Mouse (Mus musculus) ovary, adult 18-20 months (tissue): ENCODE measurements around the gene Mmp24.
"Not testable (repeated sequence)": the region's sequence is repeated elsewhere in the genome, so short reads cannot be mapped to it uniquely, and the experiment has no call there.

Experiments used
- DNase-seq: peaks from one replicate; pipeline ENCODE4 v3.0.0; 2022; ENCODE audit warnings: low spot score, mixed read lengths

The Mmp24 gene

DNA sequence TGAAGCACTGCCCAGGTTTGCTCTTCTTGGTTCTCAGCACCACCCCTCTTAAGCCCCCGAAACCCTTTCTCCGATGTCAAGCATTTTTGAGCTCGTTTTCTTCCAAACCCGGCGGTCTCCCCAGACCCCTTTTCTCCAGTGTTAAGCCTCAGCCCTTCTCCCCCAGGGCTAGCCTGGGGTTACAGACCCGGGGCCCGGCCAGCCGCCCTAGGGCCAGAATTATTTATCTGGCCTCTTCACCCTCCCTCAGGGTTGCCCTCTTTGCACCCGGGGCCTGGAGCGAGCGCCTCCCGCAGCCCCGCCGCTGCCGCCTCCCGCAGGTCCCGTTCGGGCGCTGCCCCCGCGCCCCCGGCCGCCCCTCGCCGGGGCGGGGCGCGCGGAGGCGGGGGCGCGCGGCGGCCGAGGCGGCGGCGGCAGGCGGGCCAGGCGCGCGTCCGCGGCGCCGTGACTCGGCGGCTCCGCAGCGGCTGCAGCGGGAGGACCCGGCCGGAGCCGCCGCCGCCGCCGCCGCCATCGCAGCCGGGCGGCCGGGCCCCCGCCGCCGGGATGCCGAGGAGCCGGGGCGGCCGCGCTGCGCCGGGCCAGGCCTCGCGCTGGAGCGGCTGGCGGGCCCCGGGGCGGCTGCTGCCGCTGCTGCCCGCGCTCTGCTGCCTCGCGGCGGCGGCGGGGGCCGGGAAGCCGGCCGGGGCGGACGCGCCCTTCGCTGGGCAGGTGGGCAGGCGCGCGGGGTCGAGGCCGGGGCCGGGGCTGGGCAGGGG, at the start of gene Mmp24:
Mmp24 (plus strand) TSS at position 416 of the 758 bp plus-strand sequence.
- DNase-seq = no peak

DNA sequence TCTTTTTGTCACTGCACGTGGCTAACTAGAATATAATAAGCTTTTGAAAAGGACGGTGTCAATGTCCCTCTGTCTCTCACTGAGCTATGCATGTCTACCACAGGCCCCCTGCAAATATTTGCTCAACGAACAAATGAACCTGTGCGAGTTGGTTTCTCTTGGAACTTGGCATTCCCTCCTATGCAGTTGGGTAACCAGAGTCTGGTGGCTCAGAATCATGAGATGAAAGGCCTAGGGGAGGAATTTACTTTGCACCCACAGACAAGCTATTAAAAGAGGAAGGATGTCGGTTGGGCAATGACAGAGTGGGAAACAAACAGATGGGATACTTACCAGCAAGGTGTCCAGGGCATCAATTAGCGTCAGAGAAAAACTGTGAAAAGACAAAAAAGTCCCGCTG, 48.8 kb upstream of the Mmp24 start:
- no peak for DNase-seq

DNA sequence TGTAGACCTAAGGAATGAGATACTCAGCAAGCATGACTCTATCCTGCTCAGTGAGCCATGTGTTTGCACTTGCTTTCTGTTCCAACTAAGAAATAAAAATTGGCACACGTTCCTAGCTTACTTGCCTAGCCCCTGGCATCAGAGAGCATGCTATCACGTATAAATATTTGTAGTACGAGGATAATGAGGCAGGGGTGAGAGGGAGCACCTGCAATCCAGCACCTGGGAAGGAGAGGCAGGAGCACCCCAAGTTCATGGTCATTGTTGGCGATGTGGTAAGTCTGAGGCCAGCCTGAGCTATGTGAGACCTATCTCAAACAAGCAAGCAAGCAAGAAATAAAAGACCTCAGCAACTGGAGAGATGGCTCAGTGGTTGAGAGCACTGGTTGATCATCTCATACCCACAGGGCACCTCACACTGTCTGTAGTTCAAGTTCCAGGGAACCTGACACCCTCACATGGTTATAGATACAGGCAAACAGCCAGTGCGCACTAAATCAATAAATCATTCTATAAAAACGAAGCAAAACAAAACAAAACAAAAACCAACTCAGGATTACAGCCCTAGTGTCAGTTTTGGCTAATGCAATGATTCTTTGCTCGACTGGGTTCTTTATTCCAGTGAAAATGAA, 47.3 kb upstream of the Mmp24 start:
- DNase-seq = no peak

DNA sequence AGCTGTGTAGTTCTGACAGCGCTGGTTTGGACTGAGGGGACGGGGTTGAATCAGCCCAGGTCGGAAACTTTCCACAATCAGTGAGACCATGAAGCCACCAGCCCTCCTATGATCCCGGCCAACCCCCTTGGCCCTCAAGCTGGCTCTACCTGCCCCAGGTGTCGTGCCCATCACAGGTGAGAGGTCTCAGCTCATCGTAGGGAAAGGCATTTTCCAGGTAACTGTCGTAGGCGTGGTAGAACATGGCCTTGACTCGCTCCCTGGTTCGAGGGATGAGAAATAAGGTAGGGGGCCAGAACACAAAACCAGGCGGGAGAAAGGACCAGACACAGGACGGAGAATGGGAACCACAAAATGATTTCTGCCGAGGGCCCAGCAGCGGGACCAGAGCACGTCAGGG, 46.4 kb upstream of the Mmp24 start:
- no peak for DNase-seq

DNA sequence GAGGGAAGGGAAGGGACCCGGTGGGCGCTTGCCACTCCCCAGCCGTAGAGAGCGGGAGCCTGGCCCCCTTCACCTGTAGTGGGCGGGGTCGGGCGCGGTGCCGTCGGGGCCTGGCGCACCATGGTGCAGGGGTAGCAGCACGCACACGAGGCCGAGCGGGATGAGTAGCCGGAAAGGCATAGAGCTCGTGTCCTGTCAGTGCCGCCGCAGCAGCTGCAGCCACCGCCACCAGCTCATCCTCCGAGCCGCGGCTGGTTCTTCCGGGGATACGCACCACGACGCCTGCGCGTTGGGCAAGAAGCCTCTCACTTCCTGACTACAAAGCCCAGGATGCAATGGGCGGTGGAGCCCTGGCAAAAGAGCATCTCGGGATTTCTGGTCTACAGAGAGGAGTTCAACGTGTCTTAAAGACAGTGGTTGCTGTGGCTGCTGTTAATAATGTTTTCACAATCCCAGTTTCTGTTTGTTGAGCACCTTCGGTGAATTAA, 45.9 kb upstream of the Mmp24 start, which contains the start of gene Edem2:
Edem2 (minus strand) TSS at position 318 of the 488 bp plus-strand sequence.
- DNase-seq = peak; percentile 87

DNA sequence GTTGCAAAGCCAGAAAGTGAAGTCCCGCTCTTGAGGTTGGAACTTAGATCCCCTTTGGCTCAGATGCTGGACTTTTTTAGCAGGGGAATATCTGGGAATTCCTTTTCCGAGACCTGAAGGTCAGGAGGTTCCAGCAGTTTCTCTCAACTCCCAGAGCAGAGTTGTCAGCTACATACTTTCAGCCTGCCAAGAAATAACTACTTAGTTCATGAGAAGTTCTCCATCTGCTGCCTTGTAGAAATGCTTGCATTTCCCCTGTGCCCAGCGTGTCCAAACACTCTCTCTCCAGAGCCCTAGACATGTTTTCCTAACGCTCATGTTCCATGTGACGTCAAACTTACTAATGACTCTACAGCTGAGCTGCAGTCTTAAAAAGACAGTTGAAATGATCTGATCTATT, 40.1 kb upstream of the Mmp24 start:
- no peak for DNase-seq

DNA sequence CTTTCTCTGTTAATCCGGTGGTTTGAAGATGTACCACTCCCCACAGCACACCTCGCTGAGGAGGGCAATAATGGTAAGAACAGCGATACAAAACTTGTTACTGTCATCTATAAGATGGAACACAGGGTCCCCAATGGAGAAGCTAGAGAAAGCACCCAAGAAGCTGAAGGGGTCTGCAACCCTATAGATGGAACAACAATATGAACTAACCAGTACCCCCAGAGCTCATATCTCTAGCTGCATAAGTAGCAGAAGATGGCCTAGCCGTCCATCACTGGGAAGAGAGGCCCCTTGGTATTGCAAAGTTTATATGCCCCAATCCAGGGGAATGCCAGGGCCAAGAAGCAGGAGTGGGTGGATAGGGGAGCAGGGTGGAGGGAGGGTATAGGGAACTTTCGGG, 39.4 kb upstream of the Mmp24 start, which contains the start of gene Gm17581:
Gm17581 (minus strand) TSS at position 101 of the 400 bp plus-strand sequence.
- DNase-seq = not testable (repeated sequence)

DNA sequence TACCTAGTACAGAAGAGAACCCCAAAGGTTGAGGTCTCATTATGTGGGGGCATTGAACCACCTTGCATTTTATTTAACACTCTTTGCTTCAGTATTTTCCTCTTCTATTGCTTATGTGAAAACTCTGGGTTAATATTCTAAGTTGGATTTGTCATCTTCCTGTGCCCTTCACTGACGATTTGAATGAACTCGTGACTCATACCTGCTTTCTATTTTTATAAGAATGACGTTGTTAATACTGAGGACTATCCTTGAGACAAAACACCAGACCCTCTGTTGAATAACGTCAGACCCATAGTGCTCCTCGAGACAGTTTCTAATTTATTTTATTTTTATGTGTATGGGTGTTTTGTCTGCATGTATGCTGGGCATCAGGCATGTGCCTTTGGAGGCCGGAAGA, 38.2 kb upstream of the Mmp24 start:
- DNase-seq = no peak

DNA sequence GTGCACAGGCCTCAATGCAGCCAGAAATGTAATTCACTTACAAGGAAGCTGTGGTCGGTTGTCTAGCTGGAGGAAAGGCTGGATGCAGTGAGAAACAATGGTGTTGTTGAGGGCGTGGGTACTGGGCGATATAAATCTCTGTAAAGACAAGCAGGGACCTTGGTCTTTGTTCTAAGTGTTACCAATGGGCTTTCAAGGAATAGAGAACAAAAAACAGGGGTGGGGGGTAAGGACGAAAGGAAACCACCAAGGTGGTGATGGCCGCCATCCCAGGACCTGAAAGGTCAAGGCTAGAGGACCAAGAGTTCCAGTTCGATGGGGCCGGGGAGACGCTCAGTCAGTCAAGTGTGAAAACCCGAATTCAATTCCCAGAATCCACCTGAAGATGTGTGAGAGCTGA, 37.3 kb upstream of the Mmp24 start:
- no peak for DNase-seq

DNA sequence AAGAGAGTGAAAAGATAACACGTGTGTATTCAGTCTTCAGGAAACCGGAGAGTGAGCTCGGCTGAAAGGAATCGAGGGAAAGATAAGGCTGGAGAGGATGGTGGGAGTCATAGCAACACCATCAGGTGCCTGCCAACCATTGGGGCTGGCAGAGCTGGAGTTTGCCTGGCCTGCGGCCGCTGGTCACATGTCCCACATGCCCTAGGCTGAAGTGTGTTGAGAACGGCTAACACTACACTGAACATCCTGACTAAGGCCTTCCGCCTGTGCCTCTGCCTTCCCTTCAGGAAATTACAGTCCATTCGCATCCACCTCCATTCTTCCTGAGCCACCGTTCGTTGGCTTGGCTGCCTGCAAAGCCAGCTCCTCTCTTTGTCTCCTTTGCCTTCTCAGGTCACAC, 32.9 kb upstream of the Mmp24 start:
- no peak for DNase-seq

DNA sequence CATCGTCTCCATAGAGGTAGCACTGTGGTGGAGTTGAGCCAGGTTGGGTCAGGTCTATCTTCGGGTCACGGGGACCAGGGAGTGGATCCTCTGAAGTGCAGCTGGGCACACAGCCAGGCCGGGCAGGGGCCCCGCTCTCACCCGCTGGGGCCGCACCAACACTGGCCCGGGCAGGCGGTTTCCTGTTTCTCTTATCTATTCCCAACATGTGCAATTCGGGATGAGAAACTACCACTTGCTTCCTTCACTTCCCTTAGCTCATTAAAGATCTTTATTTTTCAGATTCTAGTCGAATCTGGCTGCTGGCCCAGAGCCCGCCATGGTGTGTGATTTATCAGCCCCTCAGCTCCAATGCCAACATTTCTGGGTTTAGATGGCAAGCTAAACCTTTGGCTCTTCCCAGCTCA, 32.2 kb upstream of the Mmp24 start:
- peak; percentile 44 for DNase-seq

DNA sequence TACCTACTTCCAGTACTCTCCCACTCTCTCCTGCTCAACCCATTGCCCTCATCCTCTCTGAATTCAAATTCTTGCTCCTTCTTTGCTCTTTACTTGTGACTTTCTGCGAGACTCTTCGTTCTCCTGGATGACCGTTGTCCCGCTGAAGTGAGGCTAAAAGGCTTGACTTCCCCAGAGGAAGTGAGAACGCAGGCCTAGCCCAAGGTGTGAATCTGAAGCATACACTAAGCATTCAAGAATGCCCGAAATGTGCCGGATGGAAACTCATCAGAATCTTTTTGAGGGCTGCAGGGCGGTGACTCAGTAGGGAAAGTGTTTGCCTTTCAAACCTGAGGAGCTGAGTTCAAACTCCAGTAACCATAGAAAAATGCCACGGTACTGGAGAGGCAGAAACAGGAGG, 31.8 kb upstream of the Mmp24 start:
- no peak for DNase-seq

DNA sequence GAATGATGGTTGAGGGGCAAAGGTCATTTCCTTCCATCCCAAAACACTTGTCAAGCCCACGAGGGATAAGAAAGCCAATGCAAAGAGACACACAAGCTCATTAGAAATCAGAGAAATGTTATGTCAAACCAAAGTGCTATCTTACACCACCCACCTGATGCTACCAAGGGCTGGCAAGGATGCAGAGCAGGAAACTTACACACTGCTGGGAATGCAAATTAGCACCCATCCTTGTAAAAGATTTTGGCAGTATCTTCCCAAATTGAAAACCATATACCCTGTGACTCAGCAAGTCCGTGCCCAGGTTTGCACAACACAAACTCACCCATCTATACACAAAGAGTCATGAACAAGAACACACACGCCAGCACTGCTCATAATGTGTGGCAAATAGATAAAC, 29.7 kb upstream of the Mmp24 start:
- no peak for DNase-seq

DNA sequence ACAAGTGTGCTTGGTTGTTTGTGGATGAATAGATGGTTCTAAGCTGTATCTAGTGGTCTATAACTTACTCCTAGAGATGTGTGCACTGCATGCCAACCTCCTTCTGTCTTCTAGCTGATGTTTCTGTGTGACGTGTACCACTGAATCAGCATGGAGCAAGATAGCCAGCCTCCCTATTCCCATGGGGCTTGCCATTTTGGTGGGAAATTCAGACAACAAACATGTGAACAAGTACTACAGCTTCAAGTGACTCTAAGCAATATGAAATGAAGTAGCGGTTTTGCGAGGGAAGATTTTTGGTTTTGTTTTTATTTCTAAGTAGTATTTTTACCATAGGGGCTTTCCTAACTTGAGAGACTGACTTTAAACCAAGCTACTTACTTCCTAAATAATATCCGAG, 25.7 kb upstream of the Mmp24 start:
- DNase-seq = no peak

DNA sequence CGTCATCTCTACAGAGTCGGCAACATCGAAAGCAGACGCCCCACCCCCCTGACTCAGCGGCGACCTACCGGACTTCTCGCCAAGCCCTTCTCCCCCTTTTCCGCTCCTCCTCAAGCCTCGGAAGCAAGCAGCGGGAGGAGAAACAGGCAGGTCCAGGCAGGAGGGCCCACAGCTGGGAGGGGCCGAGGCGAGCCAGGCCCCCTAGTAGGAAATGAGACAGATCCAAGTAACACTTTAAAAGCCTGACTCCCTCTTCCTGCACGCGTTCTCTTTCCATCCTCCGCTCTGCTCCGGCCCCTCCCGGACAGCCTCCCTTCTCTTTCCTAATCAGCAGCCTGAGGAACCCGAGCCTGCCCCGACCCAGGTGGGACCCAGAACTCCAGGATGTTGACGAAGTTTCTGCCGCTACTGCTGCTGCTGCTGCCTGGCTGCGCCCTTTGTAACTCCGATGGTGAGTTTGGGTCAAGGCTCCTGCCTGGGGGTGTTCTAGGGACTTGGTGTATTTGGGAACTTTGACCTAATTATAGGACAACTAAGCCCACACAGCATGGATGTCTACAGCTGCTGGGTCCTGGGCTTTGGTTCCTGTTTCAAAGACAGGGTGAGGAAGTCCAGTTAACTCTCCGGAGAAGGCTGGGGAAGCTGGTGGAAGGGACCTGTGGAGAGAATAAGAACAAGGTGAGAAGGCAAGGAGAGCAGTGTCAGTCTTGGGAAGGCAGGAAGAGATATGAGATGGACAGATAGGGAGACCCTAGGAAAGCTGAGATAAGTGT, 23.9 kb upstream of the Mmp24 start, which contains the start of gene Procr:
Procr (plus strand) TSS at position 104 of the 773 bp plus-strand sequence.
- DNase-seq = peak; percentile 31

DNA sequence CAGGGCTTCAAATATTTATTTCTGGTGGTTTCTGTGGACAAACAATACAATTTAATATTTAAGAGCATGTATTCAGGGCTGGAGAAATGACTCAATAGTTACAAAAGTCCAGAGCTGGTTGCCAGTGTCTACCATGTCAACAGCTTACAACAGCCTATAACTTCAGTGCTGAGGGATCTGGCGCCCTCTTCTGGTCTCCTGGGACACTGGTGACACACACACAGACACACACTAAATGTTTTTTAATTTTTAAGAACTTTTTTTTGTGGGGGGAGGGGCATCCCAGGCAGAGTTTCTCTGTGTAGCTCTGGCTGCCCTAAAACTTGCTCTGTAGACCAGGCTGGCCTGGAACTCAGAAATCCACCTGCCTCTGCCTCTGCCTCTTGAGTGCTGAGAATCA, 19.4 kb upstream of the Mmp24 start:
- no peak for DNase-seq

DNA sequence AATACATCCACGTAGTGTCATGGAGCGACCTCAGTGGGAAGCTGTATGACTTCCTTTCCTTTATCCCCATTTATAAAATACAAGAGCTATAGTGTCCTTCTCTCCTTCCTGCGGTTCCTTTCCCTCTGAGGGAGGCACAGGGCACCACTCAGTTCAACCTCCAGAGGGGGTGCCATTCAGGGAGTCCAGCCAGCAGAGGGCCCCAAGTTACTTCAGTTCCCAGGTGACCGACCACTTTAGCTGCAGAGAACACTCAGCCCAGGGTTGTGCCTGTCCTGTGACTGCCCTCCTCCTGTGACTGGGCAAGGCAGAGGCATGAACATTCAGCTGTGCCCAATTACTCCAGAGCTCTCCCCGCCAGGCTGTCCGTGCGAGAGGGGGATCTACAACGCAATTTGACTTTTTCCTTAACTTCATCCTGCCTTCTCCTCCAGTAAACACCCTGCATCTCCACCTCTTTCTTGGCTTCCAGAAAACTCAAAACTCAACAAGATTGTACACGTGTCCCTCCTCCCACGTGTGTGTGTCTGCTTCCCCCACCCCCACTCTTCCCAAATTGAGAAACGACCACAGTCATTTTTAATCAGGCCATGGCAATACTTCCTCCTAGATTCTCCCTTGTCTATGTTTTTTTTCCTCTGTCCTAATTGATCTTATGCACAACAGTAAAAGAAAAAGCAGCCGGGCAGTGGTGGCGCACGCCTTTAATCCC, 18.1 kb upstream of the Mmp24 start:
- no peak for DNase-seq

DNA sequence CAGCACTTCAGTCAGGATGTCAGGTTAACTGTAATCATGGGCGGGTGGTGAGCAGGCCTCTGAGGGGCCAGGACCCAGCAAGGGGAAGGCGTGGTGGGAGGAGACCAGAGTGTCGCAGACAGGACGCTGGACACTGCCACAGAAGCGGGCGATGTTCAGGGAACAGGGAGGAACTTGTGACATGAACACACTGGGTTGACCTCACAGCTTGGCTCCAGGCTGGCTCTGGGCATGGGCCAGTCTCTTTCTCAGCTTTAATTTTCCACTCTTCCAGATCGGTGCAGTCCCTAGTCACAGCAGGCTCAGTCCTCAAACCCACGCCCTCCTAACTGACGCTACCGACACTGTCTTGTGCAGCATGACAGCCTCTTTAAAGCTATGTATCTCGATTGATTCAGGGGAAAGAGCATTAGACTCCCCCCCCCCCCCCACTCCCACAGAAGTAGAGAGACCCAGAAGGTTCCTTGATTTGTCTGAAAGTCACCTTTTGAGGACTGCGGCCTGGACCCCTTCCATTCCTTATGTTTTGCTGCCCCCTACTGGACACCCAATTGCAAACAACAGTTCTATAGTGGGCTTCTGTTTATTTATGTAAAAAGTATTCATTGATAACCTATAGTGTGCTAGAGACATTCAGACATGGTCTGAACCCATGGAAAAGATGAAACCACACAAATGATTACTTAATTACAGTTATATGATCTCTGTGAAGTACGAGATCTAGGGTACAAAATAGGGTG, 10.3 kb upstream of the Mmp24 start:
- no peak for DNase-seq

DNA sequence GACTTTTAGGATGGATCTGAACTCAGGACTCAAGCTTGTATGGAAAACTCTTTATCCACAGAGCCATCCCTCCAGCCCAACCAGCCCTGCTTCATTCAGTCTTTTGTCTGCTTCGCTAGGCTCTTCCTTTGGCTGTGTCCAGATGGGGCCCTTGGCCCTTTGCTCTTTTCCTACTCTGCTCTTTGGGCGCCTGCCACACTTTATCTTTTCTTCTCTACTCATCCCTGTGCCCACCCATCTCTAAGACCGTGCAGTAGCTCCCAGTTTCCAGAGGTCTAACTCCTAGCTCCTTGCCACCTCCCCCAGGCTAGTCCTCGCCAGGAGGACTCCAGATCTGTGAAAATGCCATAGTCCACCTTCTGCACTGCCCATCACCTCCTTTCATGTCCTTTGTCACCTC, 1.5 kb upstream of the Mmp24 start:
- DNase-seq = no peak

DNA sequence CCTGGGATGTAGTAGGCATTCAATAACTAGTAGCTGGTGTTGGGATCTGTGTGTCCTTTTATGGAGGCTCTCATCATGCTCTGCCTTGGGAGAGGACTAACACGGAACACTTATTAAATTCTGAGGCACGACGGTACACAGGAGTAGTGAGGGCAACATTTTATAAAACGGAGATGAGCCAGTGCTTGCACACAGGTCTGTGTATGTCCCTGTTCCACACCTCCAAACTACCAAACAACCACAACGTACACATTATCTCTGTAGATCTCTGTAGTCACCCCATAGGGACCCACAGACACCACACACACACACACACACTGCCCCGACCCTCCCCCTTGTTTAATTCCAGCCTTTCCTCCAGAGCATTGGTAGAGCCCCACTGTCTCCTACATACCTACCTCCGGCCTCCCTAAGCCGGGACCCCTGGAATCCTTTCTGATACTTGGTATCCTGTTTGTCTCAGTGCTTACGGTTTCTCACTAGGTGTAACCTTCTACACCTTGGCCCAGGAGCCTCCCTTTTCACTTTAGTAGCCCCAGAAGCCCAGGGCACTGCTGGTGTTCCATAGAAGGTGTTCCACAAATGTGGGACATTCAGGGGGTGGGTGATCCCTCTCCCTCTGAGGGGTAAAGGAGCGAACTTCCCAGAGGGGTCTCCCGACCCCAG, 748 bp upstream of the Mmp24 start:
- DNase-seq = no peak
